In the genomic region with DNA sequence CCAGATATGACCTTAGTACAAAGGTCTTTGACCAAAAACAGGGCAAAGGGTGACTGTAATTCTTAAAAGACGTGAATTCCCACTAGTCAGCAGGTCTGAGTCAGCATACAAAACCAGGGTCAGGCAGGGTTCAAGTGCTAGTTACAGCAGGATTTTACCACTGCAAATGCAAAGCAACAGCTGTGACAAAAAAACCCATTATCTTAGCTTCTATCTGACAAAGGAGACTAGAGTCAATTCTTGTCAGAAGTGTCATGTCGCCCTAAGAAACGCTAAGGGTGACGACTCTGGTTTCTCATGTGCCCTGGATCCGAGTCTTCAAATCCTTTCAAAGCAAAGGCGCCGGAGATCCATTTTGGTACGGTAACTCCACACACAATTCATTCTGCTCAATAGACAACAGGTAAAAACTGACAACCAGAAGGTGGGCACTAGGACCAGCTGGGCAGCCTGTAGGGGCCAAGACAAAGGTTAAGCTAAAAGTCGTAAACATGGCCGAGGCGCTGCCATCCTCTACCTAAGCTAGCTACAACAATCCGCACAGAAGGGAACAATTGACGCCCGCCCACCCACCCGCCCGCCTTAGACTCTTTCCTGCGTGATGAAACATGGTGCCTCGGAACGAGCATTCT, we compare ENCODE assay signal across 8 mouse cellular contexts. TPM values are rescaled to one million over a fixed set of nuclear protein-coding genes. Genes with fewer than 3 reads are reported as not detected.
DNase-seq lines count a peak whose midpoint lies in the region; ATAC-seq and TF ChIP-seq lines count a peak whose summit lies in the region.

No protein-coding gene starts in this region.

- H3K27ac ChIP-seq in lung, embryonic 15.5 days = peak overlapping the region; percentile 92
- peak overlapping the region; percentile 66 for H3K27ac ChIP-seq in bone marrow macrophage, adult 2 months (ENCODE audit: insufficient read depth, low read depth, low read length)
- peak overlapping the region; percentile 91 for H3K27ac ChIP-seq in forebrain, embryonic 16.5 days (ENCODE audit: low read length)

- H3K9me3 ChIP-seq in lung, embryonic 15.5 days = no peaks in the 10 kb centered on the region
- H3K9me3 ChIP-seq in forebrain, embryonic 16.5 days (ENCODE audit: control insufficient read depth, low read length) = no peaks in the 10 kb centered on the region

- H3K4me3 ChIP-seq in lung, embryonic 15.5 days = peak overlapping the region; percentile 99
- H3K4me3 ChIP-seq in bone marrow macrophage, adult 2 months (ENCODE audit: insufficient read depth, low read length) = peak overlapping the region; percentile 81
- H3K4me3 ChIP-seq in forebrain, embryonic 16.5 days (replicated peaks; ENCODE audit: low read length) = peak overlapping the region; percentile 93

- peaks cover 46% of the 10 kb centered on the region for H3K4me1 ChIP-seq in lung, embryonic 15.5 days
- H3K4me1 ChIP-seq in bone marrow macrophage, adult 2 months (ENCODE audit: control insufficient read depth, insufficient read depth, low read length) = peaks cover 17% of the 10 kb centered on the region
- peaks cover 27% of the 10 kb centered on the region for H3K4me1 ChIP-seq in forebrain, embryonic 16.5 days (replicated peaks; ENCODE audit: control insufficient read depth, insufficient read depth, low read length)

- no peak for ATAC-seq in lung, embryonic 15.5 days (ENCODE audit: borderline replicate concordance, extremely low read depth, low FRiP score, low TSS enrichment)
- no peak for ATAC-seq in forebrain, embryonic 16.5 days

- no peak for DNase-seq in lung, postnatal 10 days
- DNase-seq in kidney, postnatal 36 days = peak; percentile 70 to 85
- peak; percentile 60 for DNase-seq in naive thymus-derived CD4-positive, alpha-beta T cell, adult 2 months (ENCODE audit: low read depth)
- DNase-seq in layer of hippocampus, adult 11-12 months (ENCODE audit: low spot score) = no peak
- DNase-seq in gastrocnemius, postnatal 4 days (ENCODE audit: low spot score in 2 of 2) = no peak

- WGBS in lung, embryonic 15.5 days = under 1% methylated on average over 19 of the region's 19 CpGs
- 1% methylated on average over 19 of the region's 19 CpGs for WGBS in forebrain, embryonic 16.5 days

- H3K27me3 ChIP-seq in lung, embryonic 15.5 days = no peaks in the 10 kb centered on the region
- H3K27me3 ChIP-seq in forebrain, embryonic 16.5 days (replicated peaks; ENCODE audit: control insufficient read depth, insufficient read depth, low read length) = no peaks in the 10 kb centered on the region

- peak overlapping the region; percentile 75 for H3K4me2 ChIP-seq in lung, embryonic 15.5 days
- H3K4me2 ChIP-seq in forebrain, embryonic 16.5 days (ENCODE audit: low read length) = peak overlapping the region; percentile 88

- H3K36me3 ChIP-seq in lung, embryonic 15.5 days = peaks cover 21% of the 10 kb centered on the region
- H3K36me3 ChIP-seq in forebrain, embryonic 16.5 days (ENCODE audit: control insufficient read depth, insufficient read depth) = peaks cover 9% of the 10 kb centered on the region

- H3K9ac ChIP-seq in lung, embryonic 15.5 days = peak overlapping the region; percentile 99
- peak overlapping the region; percentile 97 for H3K9ac ChIP-seq in forebrain, embryonic 16.5 days (replicated peaks; ENCODE audit: low read depth, low read length)

- TF ChIP-seq CTCF in bone marrow macrophage, adult 2 months (IDR thresholded peaks at IDR 0.05; ENCODE audit: low read depth, low read length) = no peak

- no peak for TF ChIP-seq POLR2A in bone marrow macrophage, adult 2 months (IDR thresholded peaks at IDR 0.05; ENCODE audit: borderline replicate concordance, low read depth, low read length)

RNA-seq across cellular contexts. Expression of a gene that starts 0.7 kb away (rescaled TPM):
- polyA plus RNA-seq in lung, embryonic 15.5 days (2015; fragmentation: Nextera tagmentation; extraction: Ambion mirVana) = 65.7 and 68.1 TPM in 2 replicates
- 46.3 and 54.6 TPM in 2 replicates for polyA plus RNA-seq in bone marrow macrophage, adult 2 months (2012; ENCODE audit: insufficient read depth, insufficient read length, missing spikeins)
- 84.5 and 84.7 TPM in 2 replicates for polyA plus RNA-seq in forebrain, embryonic 16.5 days (2015; fragmentation: Nextera tagmentation; extraction: Ambion mirVana)
- 10 to 100 TPM; 81.9 to 89.9 TPM for total RNA-seq in gastrocnemius, postnatal 4 days (2021)

Comparison
In these comparisons a context has a peak if more than half of its experiments do, and no peak if none do; other contexts are left out.
1. DNase-seq: peak in kidney, postnatal 36 days (2 of 2) and naive thymus-derived CD4-positive, alpha-beta T cell, adult 2 months (single experiment); none in lung, postnatal 10 days (single experiment), layer of hippocampus, adult 11-12 months (single experiment) and gastrocnemius, postnatal 4 days (0 of 2).
2. Peak in every context shown above with its lines, with median percentiles within 50 percentile points of each other: H3K27ac ChIP-seq and H3K4me3 ChIP-seq.